Comparison of ENCODE assay signal across 27 mouse cellular contexts in the genomic region with DNA sequence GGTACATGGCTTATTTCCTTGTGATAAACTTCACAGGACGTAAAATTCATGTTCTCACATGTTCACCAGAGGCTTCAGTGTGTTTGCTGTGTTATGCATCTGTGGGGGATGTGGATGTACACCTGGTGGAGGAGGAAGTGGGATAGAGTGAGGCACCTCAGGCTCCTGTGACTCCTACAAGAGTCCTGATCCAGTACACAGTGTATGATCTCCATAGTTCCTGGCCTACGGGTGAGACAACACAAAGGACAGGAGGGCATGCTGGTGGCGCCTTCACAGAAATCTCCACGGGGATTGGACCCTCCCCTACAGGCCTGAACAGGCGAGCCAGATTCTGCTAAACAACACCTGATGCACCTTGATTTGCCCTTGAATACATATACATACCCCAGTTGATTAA.
DNase-seq lines count a peak whose midpoint lies in the region; ATAC-seq lines count a peak whose summit lies in the region.
"Had no signal": no experiment of that assay in that cellular context is flagged by ENCODE, and none has a peak within 500 bp of the region (broad histone marks: within the 10 kb centered on the region; RNA-seq: fewer than 3 reads in every experiment).

No protein-coding gene starts in this region.

- H3K4me3 ChIP-seq in liver, embryonic 12.5 days: no peak overlapping the region
- H3K4me3 ChIP-seq in liver, embryonic 13.5 days (replicated peaks): no peak overlapping the region
- H3K4me3 ChIP-seq in liver, embryonic 16.5 days (ENCODE audit: low read depth, low read length): no peak overlapping the region
- H3K4me3 ChIP-seq: embryonic facial prominence, embryonic 12.5 days; embryonic facial prominence, embryonic 15.5 days; heart, embryonic 12.5 days; heart, embryonic 15.5 days had no signal

- no peaks in the 10 kb centered on the region for H3K9me3 ChIP-seq in liver, embryonic 12.5 days (replicated peaks)
- H3K9me3 ChIP-seq in liver, embryonic 13.5 days (replicated peaks): no peaks in the 10 kb centered on the region
- no peaks in the 10 kb centered on the region for H3K9me3 ChIP-seq in liver, embryonic 16.5 days (replicated peaks; ENCODE audit: control insufficient read depth, low read length)
- H3K9me3 ChIP-seq: embryonic facial prominence, embryonic 12.5 days; embryonic facial prominence, embryonic 15.5 days; heart, embryonic 12.5 days; heart, embryonic 15.5 days had no signal

- no peaks in the 10 kb centered on the region for H3K36me3 ChIP-seq in liver, embryonic 12.5 days
- H3K36me3 ChIP-seq in liver, embryonic 13.5 days: no peaks in the 10 kb centered on the region
- no peaks in the 10 kb centered on the region for H3K36me3 ChIP-seq in liver, embryonic 16.5 days (ENCODE audit: control insufficient read depth, insufficient read depth)
- H3K36me3 ChIP-seq: embryonic facial prominence, embryonic 12.5 days; heart, embryonic 15.5 days had no signal

- H3K4me1 ChIP-seq in liver, embryonic 12.5 days: peaks cover 75% of the 10 kb centered on the region
- peaks cover 79% of the 10 kb centered on the region for H3K4me1 ChIP-seq in liver, embryonic 13.5 days (replicated peaks)
- H3K4me1 ChIP-seq in liver, embryonic 16.5 days (ENCODE audit: control insufficient read depth, low read depth, low read length): peaks cover 29% of the 10 kb centered on the region
- H3K4me1 ChIP-seq: embryonic facial prominence, embryonic 12.5 days; embryonic facial prominence, embryonic 15.5 days had no signal

- no peaks in the 10 kb centered on the region for H3K27me3 ChIP-seq in liver, embryonic 12.5 days (replicated peaks)
- no peaks in the 10 kb centered on the region for H3K27me3 ChIP-seq in liver, embryonic 13.5 days
- no peaks in the 10 kb centered on the region for H3K27me3 ChIP-seq in liver, embryonic 16.5 days (ENCODE audit: control insufficient read depth, insufficient read depth, low read depth, low read length)
- H3K27me3 ChIP-seq: embryonic facial prominence, embryonic 12.5 days; embryonic facial prominence, embryonic 15.5 days; heart, embryonic 12.5 days; heart, embryonic 15.5 days had no signal

- peak overlapping the region; percentile 3; the same call in 1 of the 2 replicates for H3K9ac ChIP-seq in liver, embryonic 12.5 days
- no peak overlapping the region for H3K9ac ChIP-seq in liver, embryonic 13.5 days
- 0 out of 2 replicates have a peak overlapping the region, but pooled peaks have one; percentile 5 for H3K9ac ChIP-seq in liver, embryonic 16.5 days (ENCODE audit: low read depth, low read length)
- H3K9ac ChIP-seq: embryonic facial prominence, embryonic 12.5 days; embryonic facial prominence, embryonic 15.5 days; forebrain, postnatal 0 days; heart, embryonic 12.5 days; heart, embryonic 15.5 days; hindbrain, embryonic 14.5 days had no signal

- 69% methylated on average over 5 of the region's 5 CpGs for WGBS in liver, embryonic 12.5 days (ENCODE audit: insufficient replicate concordance)
- WGBS in liver, embryonic 13.5 days (ENCODE audit: insufficient replicate concordance): 67% methylated on average over 5 of the region's 5 CpGs
- 58% methylated on average over 5 of the region's 5 CpGs for WGBS in liver, embryonic 16.5 days (ENCODE audit: insufficient replicate concordance)

- ATAC-seq in liver, embryonic 12.5 days: peak; percentile 38
- no peak for ATAC-seq in liver, embryonic 13.5 days (ENCODE audit: low read depth)
- no peak for ATAC-seq in liver, embryonic 16.5 days (ENCODE audit: low read depth)
- ATAC-seq: activated CD4-positive, CD25-positive, alpha-beta regulatory T cell, adult 4 months; CD4-positive, CD25-positive, alpha-beta regulatory T cell, adult 4 months; forebrain, embryonic 14.5 days; forebrain, postnatal 0 days; hindbrain, postnatal 0 days; inflammation-experienced regulatory T-cells, adult 6 months had no signal

- peak overlapping the region; percentile 67 for H3K27ac ChIP-seq in liver, embryonic 12.5 days
- peak overlapping the region; percentile 61 for H3K27ac ChIP-seq in liver, embryonic 13.5 days
- H3K27ac ChIP-seq in liver, embryonic 16.5 days (ENCODE audit: low read length): peak overlapping the region; percentile 66
- H3K27ac ChIP-seq: embryonic facial prominence, embryonic 12.5 days; embryonic facial prominence, embryonic 15.5 days; heart, embryonic 15.5 days; hindbrain, embryonic 14.5 days; hindbrain, postnatal 0 days had no signal

- DNase-seq in liver: no peak
- DNase-seq in liver, embryonic 13.5 days: no peak
- DNase-seq in frontal cortex, postnatal 14 days (ENCODE audit: low spot score in 2 of 2): no peak
- DNase-seq in embryo, embryonic 10 days (ENCODE audit: low spot score): no peak
- no peak for DNase-seq in heart, adult 11 months
- DNase-seq: adrenal gland, adult 8-10 months; adrenal gland, postnatal 25 days; cerebellum, adult 18-20 months; cerebellum, adult 9-10 months; cerebellum, postnatal 14 days; forebrain, postnatal 0 days; gastrocnemius, postnatal 14 days; heart, adult 18-20 months; heart, postnatal 14 days; heart, postnatal 4 days had no signal

- peak overlapping the region; percentile 15; the same call in 1 of the 2 replicates for H3K4me2 ChIP-seq in liver, embryonic 12.5 days
- H3K4me2 ChIP-seq in liver, embryonic 13.5 days: no peak overlapping the region
- H3K4me2 ChIP-seq in liver, embryonic 16.5 days (ENCODE audit: low read depth, low read length): peak overlapping the region; percentile 13; the same call in 1 of the 2 replicates
- H3K4me2 ChIP-seq: embryonic facial prominence, embryonic 12.5 days; embryonic facial prominence, embryonic 15.5 days; heart, embryonic 12.5 days; heart, embryonic 15.5 days; hindbrain, embryonic 14.5 days had no signal
